Mouse (Mus musculus) heart, embryonic 10.5 days (tissue): ENCODE results near the gene Gstm2. TPM values are rescaled to one million over a fixed set of nuclear protein-coding genes. Genes with fewer than 3 reads are reported as not detected.
A peak's percentile ranks its signal among the peaks of the same experiment; 100 is the strongest.
"Not testable (repeated sequence)": the region's sequence is repeated elsewhere in the genome, so short reads cannot be mapped to it uniquely, and the experiment has no call there.

Source experiments
- DNase-seq: peaks from one replicate; pipeline ENCODE4 v3.0.0-alpha.2; 2017; ENCODE audit warnings: low spot score
- H3K27ac ChIP-seq: fragments of 300-500 bp; sonication (generic); 2 replicates; pipeline ENCODE4 v1.5.1; 2016; ENCODE audit warnings: mild to moderate bottlenecking
- H3K27me3 ChIP-seq: fragments of 300-500 bp; sonication (generic); 2 replicates; pipeline ENCODE4 v1.6.1; 2016; ENCODE audit warnings: mild to moderate bottlenecking; ENCODE audit not compliant: poor library complexity, insufficient read depth, severe bottlenecking
- H3K36me3 ChIP-seq: fragments of 300-500 bp; sonication (generic); 2 replicates; pipeline ENCODE4 v1.6.1; 2016; ENCODE audit warnings: mild to moderate bottlenecking, moderate library complexity
- H3K4me1 ChIP-seq: fragments of 300-500 bp; sonication (generic); 2 replicates; pipeline ENCODE4 v1.6.1; 2016; ENCODE audit warnings: mild to moderate bottlenecking
- H3K4me3 ChIP-seq: fragments of 300-500 bp; sonication (generic); 2 replicates; pipeline ENCODE4 v1.5.1; 2016; ENCODE audit warnings: mild to moderate bottlenecking, moderate library complexity
- H3K9me3 ChIP-seq: fragments of 300-500 bp; sonication (generic); 2 replicates; pipeline ENCODE4 v1.6.1; 2016; ENCODE audit warnings: mild to moderate bottlenecking, moderate library complexity
- WGBS: fragments of 180-500 bp; shearing (Covaris S2); methylation state at CpG from one replicate; pipeline ENCODE4 v1.1.7; 2016; 5-methylcytosine and 5-hydroxymethylcytosine counted together
- polyA plus RNA-seq: library from polyadenylated mRNA; unstranded; fragments of >200 nt; fragmentation: Nextera tagmentation; extraction: Ambion mirVana; gene quantifications from 2 replicates; pipeline ENCODE4 v1.2.1, GENCODE M21; 2016

Gstm2 gene
- polyA plus RNA-seq, result 46.9 and 47.2 TPM in 2 replicates

- H3K27ac ChIP-seq, result peak within 1 kb of the TSS; percentile 42; the same call in 1 of the 2 replicates
- 34% methylated on average over 8 of the region's 8 CpGs for WGBS
Observed at GRCm38 (mm10) chr3:107986041-107986562, at the start of gene Gstm2. Gstm2 (minus strand) TSS chr3:107986453.

GRCm38 (mm10) chr3:108033156-108033555 is 46.9 kb upstream of the Gstm2 start:
- Histone ChIP-seq H3K9me3 (no peaks in the 10 kb centered on the region), H3K27ac (no peak overlapping the region), H3K36me3 (no peaks in the 10 kb centered on the region), H3K4me1 (no peaks in the 10 kb centered on the region), H3K27me3 (peaks cover 12% of the 10 kb centered on the region; the same call in 1 of the 2 replicates), H3K4me3 (no peak overlapping the region)
- no peak for DNase-seq
- 75% methylated on average over 5 of the region's 5 CpGs for WGBS

More at GRCm38 (mm10) chr3:107986041-107986562, at the start of gene Gstm2:
- peak; percentile 80 for DNase-seq
- Histone ChIP-seq H3K27me3 (no peaks in the 10 kb centered on the region), H3K9me3 (no peaks in the 10 kb centered on the region), H3K4me1 (peaks cover 24% of the 10 kb centered on the region), H3K36me3 (no peaks in the 10 kb centered on the region), H3K4me3 (peak within 1 kb of the TSS; percentile 45)

- peaks cover 15% of the 10 kb centered on the region; the same call in 1 of the 2 replicates for H3K27me3 ChIP-seq
- H3K36me3 ChIP-seq, result no peaks in the 10 kb centered on the region
- no peaks in the 10 kb centered on the region for H3K4me1 ChIP-seq
- no peak for DNase-seq
- H3K4me3 ChIP-seq, result no peak overlapping the region
- H3K9me3 ChIP-seq, result no peaks in the 10 kb centered on the region
- H3K27ac ChIP-seq, result no peak overlapping the region
Observed at GRCm38 (mm10) chr3:108032113-108032512, 45.9 kb upstream of the Gstm2 start.

GRCm38 (mm10) chr3:108028641-108029365 is 42.5 kb upstream of the Gstm2 start:
- Histone ChIP-seq H3K4me1 (peaks cover 8% of the 10 kb centered on the region), H3K4me3 (no peak overlapping the region), H3K27me3 (peaks cover 23% of the 10 kb centered on the region; the same call in 1 of the 2 replicates), H3K27ac (no peak overlapping the region), H3K36me3 (no peaks in the 10 kb centered on the region), H3K9me3 (no peaks in the 10 kb centered on the region)
- WGBS, result 88% methylated on average over 4 of the region's 4 CpGs
- DNase-seq, result no peak

GRCm38 (mm10) chr3:108026597-108026996 is 40.3 kb upstream of the Gstm2 start:
- WGBS, result 73% methylated on average over 1 of the region's 1 CpGs
- H3K4me3 ChIP-seq, result no peak overlapping the region

GRCm38 (mm10) chr3:108026049-108026448 is 39.8 kb upstream of the Gstm2 start:
- WGBS, result 53% methylated on average over 5 of the region's 5 CpGs
- H3K27me3 ChIP-seq, result peaks cover 31% of the 10 kb centered on the region
- DNase-seq, result no peak
- no peaks in the 10 kb centered on the region for H3K9me3 ChIP-seq
- peaks cover 8% of the 10 kb centered on the region for H3K4me1 ChIP-seq
- no peaks in the 10 kb centered on the region for H3K36me3 ChIP-seq
- H3K27ac ChIP-seq, result no peak overlapping the region
- H3K4me3 ChIP-seq, result no peak overlapping the region

More at GRCm38 (mm10) chr3:108026597-108026996, 40.3 kb upstream of the Gstm2 start:
- no peak overlapping the region for H3K27ac ChIP-seq
- H3K9me3 ChIP-seq, result no peaks in the 10 kb centered on the region
- DNase-seq, result no peak
- H3K36me3 ChIP-seq, result no peaks in the 10 kb centered on the region
- peaks cover 8% of the 10 kb centered on the region for H3K4me1 ChIP-seq
- H3K27me3 ChIP-seq, result peaks cover 31% of the 10 kb centered on the region

- H3K9me3 ChIP-seq, result no peaks in the 10 kb centered on the region
- H3K4me3 ChIP-seq, result no peak overlapping the region
- no peaks in the 10 kb centered on the region for H3K36me3 ChIP-seq
- peaks cover 31% of the 10 kb centered on the region for H3K27me3 ChIP-seq
- 62% methylated on average over 4 of the region's 4 CpGs for WGBS
- H3K4me1 ChIP-seq, result peaks cover 13% of the 10 kb centered on the region
- no peak overlapping the region for H3K27ac ChIP-seq
- DNase-seq, result no peak
Observed at GRCm38 (mm10) chr3:108025318-108025717, 39.1 kb upstream of the Gstm2 start.

- 65% methylated on average over 6 of the region's 6 CpGs for WGBS
Observed at GRCm38 (mm10) chr3:108022650-108023049, 36.4 kb upstream of the Gstm2 start.

GRCm38 (mm10) chr3:108020351-108021022 is 34.2 kb upstream of the Gstm2 start:
- 31% methylated on average over 11 of the region's 11 CpGs for WGBS
- H3K9me3 ChIP-seq, H3K4me3 ChIP-seq, DNase-seq, H3K36me3 ChIP-seq, H3K27ac ChIP-seq: not testable (repeated sequence)
- Histone ChIP-seq H3K4me1 (peaks cover 27% of the 10 kb centered on the region), H3K27me3 (peaks cover 25% of the 10 kb centered on the region)

More at GRCm38 (mm10) chr3:108022650-108023049, 36.4 kb upstream of the Gstm2 start:
- Histone ChIP-seq H3K36me3 (no peaks in the 10 kb centered on the region), H3K27me3 (peaks cover 16% of the 10 kb centered on the region), H3K4me1 (peaks cover 18% of the 10 kb centered on the region), H3K4me3 (no peak overlapping the region), H3K27ac (no peak overlapping the region), H3K9me3 (no peaks in the 10 kb centered on the region)
- DNase-seq, result no peak

- H3K4me3 ChIP-seq, DNase-seq, H3K27ac ChIP-seq, H3K36me3 ChIP-seq, H3K9me3 ChIP-seq: not testable (repeated sequence)
- H3K27me3 ChIP-seq, result peaks cover 23% of the 10 kb centered on the region
- H3K4me1 ChIP-seq, result peaks cover 21% of the 10 kb centered on the region
- 50% methylated on average over 3 of the region's 3 CpGs for WGBS
Observed at GRCm38 (mm10) chr3:108019226-108019625, 33.0 kb upstream of the Gstm2 start.

GRCm38 (mm10) chr3:108018190-108018820 is 32.1 kb upstream of the Gstm2 start:
- WGBS, result 24% methylated on average over 14 of the region's 14 CpGs
- peaks cover 21% of the 10 kb centered on the region for H3K4me1 ChIP-seq
- no peak for DNase-seq
- peaks cover 20% of the 10 kb centered on the region for H3K27me3 ChIP-seq
- no peaks in the 10 kb centered on the region for H3K9me3 ChIP-seq
- peak overlapping the region; percentile 57 for H3K27ac ChIP-seq
- peak overlapping the region; percentile 61 for H3K4me3 ChIP-seq
- no peaks in the 10 kb centered on the region for H3K36me3 ChIP-seq

GRCm38 (mm10) chr3:108017473-108018189 is 31.4 kb upstream of the Gstm2 start, which contains the start of gene Gstm1:
Gstm1 (minus strand) TSS chr3:108017973.
- H3K27me3 ChIP-seq, result peaks cover 18% of the 10 kb centered on the region
- peak within 1 kb of the TSS; percentile 87 for H3K27ac ChIP-seq
- H3K9me3 ChIP-seq, result no peaks in the 10 kb centered on the region
- H3K36me3 ChIP-seq, result no peaks in the 10 kb centered on the region
- WGBS, result under 1% methylated on average over 31 of the region's 31 CpGs
- H3K4me1 ChIP-seq, result peaks cover 21% of the 10 kb centered on the region
- H3K4me3 ChIP-seq, result peak within 1 kb of the TSS; percentile 61
- DNase-seq, result peak; percentile 97
